Mouse (Mus musculus) ES-E14 (cell line): ENCODE measurements around the gene Tmpo.

Experiments used
- CHD2 ChIP-seq: IDR thresholded peaks from 2 replicates; pipeline ENCODE4 v1.6.1; 2014; ENCODE audit warnings: mild to moderate bottlenecking, low read depth, low read length, inconsistent platforms
- HCFC1 ChIP-seq: IDR thresholded peaks from 2 replicates; pipeline ENCODE4 v1.6.1; 2012; ENCODE audit warnings: low read length, inconsistent platforms, borderline replicate concordance; ENCODE audit not compliant: insufficient read depth
- MAFK ChIP-seq: IDR thresholded peaks from 2 replicates; pipeline ENCODE4 v1.6.1; 2014; ENCODE audit warnings: mild to moderate bottlenecking, low read depth, low read length, inconsistent platforms; ENCODE audit not compliant: insufficient read depth
- ZC3H11A ChIP-seq: IDR thresholded peaks from 2 replicates; pipeline ENCODE4 v1.6.1; 2012; ENCODE audit warnings: low read depth, mild to moderate bottlenecking, inconsistent platforms, low read length, borderline replicate concordance
- ZNF384 ChIP-seq: IDR thresholded peaks from 2 replicates; pipeline ENCODE4 v1.6.1; 2012; ENCODE audit warnings: low read depth, low read length, inconsistent platforms

DNA sequence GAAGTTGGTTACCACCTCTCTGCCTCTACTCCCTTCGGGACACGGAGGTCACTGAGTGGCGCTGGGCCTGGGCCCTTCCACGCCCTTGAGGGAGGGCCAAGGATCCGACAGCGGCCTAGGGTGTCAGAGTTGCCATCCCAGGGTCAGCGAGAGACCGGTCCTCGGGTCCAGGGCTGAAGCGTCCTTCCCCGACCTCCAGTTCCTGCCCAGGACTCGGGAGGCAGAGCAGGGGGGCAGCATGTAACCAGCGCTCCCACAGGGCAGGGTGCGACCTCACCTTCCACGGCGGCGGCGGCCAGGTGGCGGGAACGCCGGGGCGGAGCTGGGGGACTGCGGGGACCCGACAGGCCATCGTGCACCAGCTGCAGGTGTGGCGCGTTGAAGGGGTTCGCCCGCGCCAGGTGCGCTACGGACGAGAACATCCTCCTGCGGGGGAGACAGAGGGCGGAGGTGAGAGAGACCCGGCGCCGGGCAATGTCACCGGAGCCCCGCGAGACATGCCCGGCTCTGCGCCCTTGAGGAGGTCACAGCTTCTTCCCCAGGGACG lies 57.8 kb downstream of the Tmpo start:
- TF ChIP-seq ZC3H11A: no peak
- TF ChIP-seq ZNF384: no peak
- no peak for TF ChIP-seq HCFC1
- TF ChIP-seq CHD2: no peak
- TF ChIP-seq MAFK: no peak
